Mouse (Mus musculus) liver, embryonic 15.5 days (tissue): ENCODE measurements around the gene Mdh2. TPM values are rescaled to one million over a fixed set of nuclear protein-coding genes. Genes with fewer than 3 reads are reported as not detected.
A peak's percentile ranks its signal among the peaks of the same experiment; 100 is the strongest.

Experiments used
- ATAC-seq: fragments of 200-750 bp; cut with Nextera tagmentation; 2 replicates; pipeline ENCODE4 v1.8.0; 2017; ENCODE audit warnings: moderate number of reproducible peaks, mild to moderate bottlenecking, moderate library complexity; ENCODE audit not compliant: insufficient read depth
- H3K27ac ChIP-seq: fragments of 300-500 bp; sonication (generic); replicated peaks from 2 replicates; pipeline ENCODE4 v1.5.1; 2015; ENCODE audit warnings: mild to moderate bottlenecking, inconsistent platforms
- H3K27me3 ChIP-seq: fragments of 300-500 bp; sonication (generic); 2 replicates; pipeline ENCODE4 v1.6.1; 2015; ENCODE audit warnings: mild to moderate bottlenecking, inconsistent platforms
- H3K36me3 ChIP-seq: fragments of 300-500 bp; sonication (generic); replicated peaks from 2 replicates; pipeline ENCODE4 v1.6.1; 2015; ENCODE audit warnings: moderate library complexity, mild to moderate bottlenecking, inconsistent platforms
- H3K4me1 ChIP-seq: fragments of 300-500 bp; sonication (generic); replicated peaks from 2 replicates; pipeline ENCODE4 v1.6.1; 2015; ENCODE audit warnings: inconsistent platforms
- H3K4me2 ChIP-seq: fragments of 300-500 bp; sonication (generic); 2 replicates; pipeline ENCODE4 v1.6.1; 2015; ENCODE audit warnings: moderate library complexity, mild to moderate bottlenecking, inconsistent platforms
- H3K4me3 ChIP-seq: fragments of 300-500 bp; sonication (generic); replicated peaks from 2 replicates; pipeline ENCODE4 v1.5.1; 2015; ENCODE audit warnings: mild to moderate bottlenecking, inconsistent platforms
- H3K9ac ChIP-seq: fragments of 300-500 bp; sonication (generic); 2 replicates; pipeline ENCODE4 v1.6.1; 2015; ENCODE audit warnings: moderate library complexity, mild to moderate bottlenecking, inconsistent platforms
- H3K9me3 ChIP-seq: fragments of 300-500 bp; sonication (generic); replicated peaks from 2 replicates; pipeline ENCODE4 v1.6.1; 2016; ENCODE audit warnings: inconsistent platforms
- WGBS: fragments of 180-500 bp; shearing (Covaris S2); methylation state at CpG from one replicate; pipeline ENCODE4 v1.1.7; 2015; ENCODE audit warnings: mixed read lengths; ENCODE audit not compliant: insufficient replicate concordance; 5-methylcytosine and 5-hydroxymethylcytosine counted together
- polyA plus RNA-seq: library from polyadenylated mRNA; unstranded; fragments of >200 nt; fragmentation: Nextera tagmentation; extraction: Ambion mirVana; gene quantifications from 2 replicates; pipeline ENCODE4 v1.2.1, GENCODE M21; 2015

Gene Mdh2
- 302 and 306 TPM in 2 replicates for polyA plus RNA-seq

GRCm38 (mm10) chr5:135778471-135779445 lies at the start of gene Mdh2:
Gene Mdh2, plus strand, starts transcription at chr5:135778480.
- H3K4me2 ChIP-seq = peak within 1 kb of the TSS; percentile 94
- H3K36me3 ChIP-seq = peaks cover 22% of the 10 kb centered on the region
- H3K9me3 ChIP-seq = no peaks in the 10 kb centered on the region
- ATAC-seq = peak; percentile 95
- no peaks in the 10 kb centered on the region for H3K27me3 ChIP-seq
- peak within 1 kb of the TSS; percentile 97 for H3K27ac ChIP-seq
- peak within 1 kb of the TSS; percentile 94 for H3K9ac ChIP-seq
- under 1% methylated on average over 70 of the region's 70 CpGs for WGBS
- peaks cover 56% of the 10 kb centered on the region for H3K4me1 ChIP-seq
- H3K4me3 ChIP-seq = peak within 1 kb of the TSS; percentile 97

- no peak for ATAC-seq
Measured at GRCm38 (mm10) chr5:135729351-135729750, 48.9 kb upstream of the Mdh2 start.

GRCm38 (mm10) chr5:135730278-135730677 lies 48.0 kb upstream of the Mdh2 start:
- WGBS = 83% methylated on average over 10 of the region's 10 CpGs
- H3K4me3 ChIP-seq = no peak overlapping the region
- no peak for ATAC-seq
- H3K27me3 ChIP-seq = no peaks in the 10 kb centered on the region
- H3K9ac ChIP-seq = no peak overlapping the region
- H3K27ac ChIP-seq = no peak overlapping the region
- no peak overlapping the region for H3K4me2 ChIP-seq
- H3K4me1 ChIP-seq = 0 out of 2 replicates have a peak, but pooled peaks cover 8% of the 10 kb centered on the region
- no peaks in the 10 kb centered on the region for H3K9me3 ChIP-seq
- H3K36me3 ChIP-seq = peaks cover 65% of the 10 kb centered on the region

More at GRCm38 (mm10) chr5:135729351-135729750, 48.9 kb upstream of the Mdh2 start:
- Histone ChIP-seq H3K36me3 (peaks cover 57% of the 10 kb centered on the region), H3K4me3 (no peak overlapping the region), H3K4me1 (0 out of 2 replicates have a peak, but pooled peaks cover 8% of the 10 kb centered on the region), H3K4me2 (no peak overlapping the region), H3K27me3 (no peaks in the 10 kb centered on the region), H3K9ac (no peak overlapping the region), H3K27ac (no peak overlapping the region), H3K9me3 (no peaks in the 10 kb centered on the region)
- 84% methylated on average over 13 of the region's 13 CpGs for WGBS

- Histone ChIP-seq H3K4me1 (peaks cover 8% of the 10 kb centered on the region; the same call in 1 of the 2 replicates), H3K36me3 (peaks cover 65% of the 10 kb centered on the region), H3K9ac (no peak overlapping the region), H3K4me2 (no peak overlapping the region), H3K4me3 (no peak overlapping the region), H3K27me3 (no peaks in the 10 kb centered on the region), H3K9me3 (no peaks in the 10 kb centered on the region), H3K27ac (no peak overlapping the region)
- WGBS = 85% methylated on average over 10 of the region's 10 CpGs
- ATAC-seq = no peak
Measured at GRCm38 (mm10) chr5:135730916-135731315, 47.4 kb upstream of the Mdh2 start.

GRCm38 (mm10) chr5:135731322-135731721 lies 47.0 kb upstream of the Mdh2 start:
- WGBS = 87% methylated on average over 16 of the region's 16 CpGs
- Histone ChIP-seq H3K27me3 (no peaks in the 10 kb centered on the region), H3K9ac (no peak overlapping the region), H3K4me2 (no peak overlapping the region), H3K4me3 (no peak overlapping the region), H3K9me3 (no peaks in the 10 kb centered on the region), H3K36me3 (peaks cover 65% of the 10 kb centered on the region), H3K4me1 (peaks cover 8% of the 10 kb centered on the region; the same call in 1 of the 2 replicates), H3K27ac (no peak overlapping the region)
- no peak for ATAC-seq

- 67% methylated on average over 4 of the region's 4 CpGs for WGBS
- Histone ChIP-seq H3K4me2 (no peak overlapping the region), H3K27ac (no peak overlapping the region), H3K9ac (no peak overlapping the region), H3K9me3 (no peaks in the 10 kb centered on the region), H3K4me3 (no peak overlapping the region), H3K4me1 (no peaks in the 10 kb centered on the region; the same call in 1 of the 2 replicates), H3K36me3 (peaks cover 65% of the 10 kb centered on the region), H3K27me3 (no peaks in the 10 kb centered on the region)
- no peak for ATAC-seq
Measured at GRCm38 (mm10) chr5:135733071-135733470, 45.2 kb upstream of the Mdh2 start.

GRCm38 (mm10) chr5:135734057-135734680 lies 44.1 kb upstream of the Mdh2 start:
- H3K4me3 ChIP-seq = no peak overlapping the region
- no peak overlapping the region for H3K4me2 ChIP-seq
- no peaks in the 10 kb centered on the region for H3K9me3 ChIP-seq
- peaks cover 60% of the 10 kb centered on the region for H3K36me3 ChIP-seq
- no peak overlapping the region for H3K27ac ChIP-seq
- no peaks in the 10 kb centered on the region for H3K27me3 ChIP-seq
- WGBS = 88% methylated on average over 42 of the region's 42 CpGs
- no peaks in the 10 kb centered on the region; the same call in 1 of the 2 replicates for H3K4me1 ChIP-seq
- no peak overlapping the region for H3K9ac ChIP-seq
- no peak for ATAC-seq

- peaks cover 47% of the 10 kb centered on the region for H3K36me3 ChIP-seq
- WGBS = 78% methylated on average over 13 of the region's 13 CpGs
- H3K9me3 ChIP-seq = no peaks in the 10 kb centered on the region
- no peak for ATAC-seq
- H3K27ac ChIP-seq = no peak overlapping the region
- H3K4me2 ChIP-seq = no peak overlapping the region
- H3K27me3 ChIP-seq = no peaks in the 10 kb centered on the region
- no peak overlapping the region for H3K9ac ChIP-seq
- H3K4me3 ChIP-seq = no peak overlapping the region
- no peaks in the 10 kb centered on the region; the same call in 1 of the 2 replicates for H3K4me1 ChIP-seq
Measured at GRCm38 (mm10) chr5:135735741-135736140, 42.5 kb upstream of the Mdh2 start.

GRCm38 (mm10) chr5:135736544-135736943 lies 41.7 kb upstream of the Mdh2 start:
- no peaks in the 10 kb centered on the region for H3K9me3 ChIP-seq
- ATAC-seq = no peak
- H3K9ac ChIP-seq = no peak overlapping the region
- no peak overlapping the region for H3K4me3 ChIP-seq
- H3K27ac ChIP-seq = no peak overlapping the region
- peaks cover 41% of the 10 kb centered on the region for H3K36me3 ChIP-seq
- H3K27me3 ChIP-seq = no peaks in the 10 kb centered on the region
- 85% methylated on average over 16 of the region's 16 CpGs for WGBS
- H3K4me2 ChIP-seq = no peak overlapping the region
- H3K4me1 ChIP-seq = no peaks in the 10 kb centered on the region; the same call in 1 of the 2 replicates

- no peak for ATAC-seq
- WGBS = 67% methylated on average over 7 of the region's 7 CpGs
Measured at GRCm38 (mm10) chr5:135737154-135737553, 41.1 kb upstream of the Mdh2 start.

GRCm38 (mm10) chr5:135738266-135738665 lies 40.0 kb upstream of the Mdh2 start:
- Histone ChIP-seq H3K4me3 (no peak overlapping the region), H3K4me1 (peaks cover 8% of the 10 kb centered on the region), H3K36me3 (peaks cover 24% of the 10 kb centered on the region), H3K9ac (no peak overlapping the region), H3K9me3 (no peaks in the 10 kb centered on the region), H3K27ac (no peak overlapping the region), H3K4me2 (no peak overlapping the region), H3K27me3 (peaks cover 7% of the 10 kb centered on the region; the same call in 1 of the 2 replicates)
- WGBS = 36% methylated on average over 6 of the region's 6 CpGs
- ATAC-seq = no peak

More at GRCm38 (mm10) chr5:135737154-135737553, 41.1 kb upstream of the Mdh2 start:
- Histone ChIP-seq H3K4me2 (no peak overlapping the region), H3K9me3 (no peaks in the 10 kb centered on the region), H3K9ac (no peak overlapping the region), H3K4me3 (no peak overlapping the region), H3K27me3 (no peaks in the 10 kb centered on the region), H3K36me3 (peaks cover 35% of the 10 kb centered on the region), H3K27ac (no peak overlapping the region), H3K4me1 (no peaks in the 10 kb centered on the region; the same call in 1 of the 2 replicates)
